Mouse (Mus musculus): ENCODE results near the gene Fam207a.

Gene Fam207a

GRCm38 (mm10) chr10:77515385-77516348 lies at the start of gene Fam207a:
Gene Fam207a (minus strand): TSS chr10:77515785.
- ChIA-PET CTCF (interaction anchor here (0.9 to 2.5 kb wide), 13 partner anchors 9 to 367 kb away, joined by 3 to 18 read pairs (median 5); no protein-coding TSS in a partner anchor), POLR2A (interaction anchor here in 2 of 4 experiments (0.9 to 1.9 kb wide), 5 partner anchors 27 to 106 kb away, joined by 3 to 9 read pairs (median 5); partner anchors contain the start of genes Pttg1ip (in 2 of the 2) and Ube2g2 (in 1 of the 2))

- ChIA-PET CTCF (interaction anchor here in 2 of 4 experiments (1.3 to 2.3 kb wide), 3 partner anchors 16 to 22 kb away, joined by 4 to 24 read pairs (median 16); partner anchors contain the start of gene Pttg1ip (in 1 of the 2)), POLR2A (interaction anchor here in 2 of 4 experiments (0.8 to 4.5 kb wide), 2 partner anchors 16 to 17 kb away, joined by 3 to 30 read pairs; partner anchors contain the start of gene Pttg1ip (in 1 of the 2))
Observed at GRCm38 (mm10) chr10:77565005-77565404, 49.4 kb upstream of the Fam207a start.

- ChIA-PET POLR2A (interaction anchor here in 1 of 4 experiments (0.5 kb wide), 1 partner anchor 851 kb away, joined by 3 read pairs; the partner anchor contains the start of gene Rrp1), CTCF (no interaction called here)
Observed at GRCm38 (mm10) chr10:77561508-77561907, 45.9 kb upstream of the Fam207a start.

- POLR2A ChIA-PET, result interaction anchor here in 2 of 4 experiments (0.5 to 0.8 kb wide), 2 partner anchors 20 to 852 kb away, joined by 3 read pairs; partner anchors contain the start of genes Pttg1ip (in 1 of the 2) and Rrp1 (in 1 of the 2)
- CTCF ChIA-PET, result interaction anchor here in 2 of 4 experiments (0.5 to 0.9 kb wide), 2 partner anchors 12 to 17 kb away, joined by 3 to 5 read pairs; no protein-coding TSS in a partner anchor
Observed at GRCm38 (mm10) chr10:77560830-77561229, 45.2 kb upstream of the Fam207a start.

- POLR2A ChIA-PET, result interaction anchor here in 2 of 4 experiments (0.8 to 1.4 kb wide), 2 partner anchors 12 to 21 kb away, joined by 3 read pairs; partner anchors contain the start of gene Pttg1ip (in 1 of the 2)
- CTCF ChIA-PET, result interaction anchor here in 1 of 4 experiments (0.9 kb wide), 1 partner anchor 12 kb away, joined by 5 read pairs; no protein-coding TSS in a partner anchor
Observed at GRCm38 (mm10) chr10:77560090-77560489, 44.5 kb upstream of the Fam207a start.

GRCm38 (mm10) chr10:77557641-77558040 lies 42.1 kb upstream of the Fam207a start:
- ChIA-PET CTCF (interaction anchor here (0.7 to 2.7 kb wide), 8 partner anchors 9 to 15 kb away, joined by 3 to 11 read pairs (median 5); no protein-coding TSS in a partner anchor), POLR2A (interaction anchor here in 2 of 4 experiments (0.5 to 1.7 kb wide), 3 partner anchors 12 to 43 kb away, joined by 3 to 5 read pairs (median 3); no protein-coding TSS in a partner anchor)

- ChIA-PET CTCF (interaction anchor here in 3 of 4 experiments (1.9 to 2.7 kb wide), 3 partner anchors 10 to 14 kb away, joined by 8 to 11 read pairs (median 11); no protein-coding TSS in a partner anchor), POLR2A (interaction anchor here in 2 of 4 experiments (1.3 to 1.7 kb wide), 2 partner anchors 13 to 24 kb away, joined by 3 to 5 read pairs; no protein-coding TSS in a partner anchor)
Observed at GRCm38 (mm10) chr10:77556631-77557030, 41.0 kb upstream of the Fam207a start.

GRCm38 (mm10) chr10:77554918-77555317 lies 39.3 kb upstream of the Fam207a start:
- CTCF ChIA-PET, result interaction anchor here in 3 of 4 experiments (0.7 to 2.7 kb wide), 8 partner anchors 12 to 329 kb away, joined by 3 to 15 read pairs (median 10); no protein-coding TSS in a partner anchor
- POLR2A ChIA-PET, result interaction anchor here in 2 of 4 experiments (0.6 to 1.1 kb wide), 2 partner anchors 13 to 121 kb away, joined by 4 read pairs; no protein-coding TSS in a partner anchor

- ChIA-PET CTCF (interaction anchor here in 3 of 4 experiments (0.7 to 2.6 kb wide), 6 partner anchors 10 to 19 kb away, joined by 3 to 12 read pairs (median 4); no protein-coding TSS in a partner anchor), POLR2A (interaction anchor here in 2 of 4 experiments (1.4 to 1.5 kb wide), 2 partner anchors 15 to 28 kb away, joined by 5 read pairs; partner anchors contain the start of gene Pttg1ip (in 1 of the 2))
Observed at GRCm38 (mm10) chr10:77553285-77553684, 37.7 kb upstream of the Fam207a start.

GRCm38 (mm10) chr10:77552162-77552561 lies 36.6 kb upstream of the Fam207a start:
- ChIA-PET CTCF (interaction anchor here (0.5 to 2.1 kb wide), 7 partner anchors 8 to 173 kb away, joined by 3 to 9 read pairs (median 4); no protein-coding TSS in a partner anchor), POLR2A (interaction anchor here in 2 of 4 experiments (1.4 to 1.6 kb wide), 3 partner anchors 16 to 30 kb away, joined by 3 to 5 read pairs (median 5); partner anchors contain the start of gene Pttg1ip (in 1 of the 2))

GRCm38 (mm10) chr10:77550874-77551273 lies 35.3 kb upstream of the Fam207a start:
- ChIA-PET POLR2A (interaction anchor here in 2 of 4 experiments (0.6 to 1.6 kb wide), 3 partner anchors 15 to 143 kb away, joined by 3 read pairs; no protein-coding TSS in a partner anchor), CTCF (interaction anchor here in 2 of 4 experiments (0.5 to 2.1 kb wide), 6 partner anchors 8 to 174 kb away, joined by 3 to 9 read pairs (median 4); no protein-coding TSS in a partner anchor)

- CTCF ChIA-PET, result interaction anchor here in 1 of 4 experiments (0.5 kb wide), 1 partner anchor 9 kb away, joined by 3 read pairs; no protein-coding TSS in a partner anchor
- POLR2A ChIA-PET, result no interaction called here
Observed at GRCm38 (mm10) chr10:77548576-77548975, 33.0 kb upstream of the Fam207a start.

- POLR2A ChIA-PET, result interaction anchor here in 1 of 4 experiments (2.1 kb wide), 1 partner anchor 11 kb away, joined by 5 read pairs; no protein-coding TSS in a partner anchor
- CTCF ChIA-PET, result interaction anchor here in 1 of 4 experiments (2.5 kb wide), 1 partner anchor 17 kb away, joined by 13 read pairs; no protein-coding TSS in a partner anchor
Observed at GRCm38 (mm10) chr10:77544916-77545315, 29.3 kb upstream of the Fam207a start.

- CTCF ChIA-PET, result interaction anchor here (0.6 to 2.6 kb wide), 110 partner anchors 8 to 1470 kb away, joined by 3 to 24 read pairs (median 4); partner anchors contain the start of genes Itgb2 (in 2 of the 4), Pttg1ip (in 2 of the 4), Gm19402 (in 1 of the 4) and Gm3285 (in 1 of the 4)
- POLR2A ChIA-PET, result interaction anchor here (0.6 to 2.1 kb wide), 14 partner anchors 9 to 475 kb away, joined by 3 to 7 read pairs (median 4); partner anchors contain the start of genes Itgb2 (in 1 of the 4) and Pttg1ip (in 1 of the 4)
Observed at GRCm38 (mm10) chr10:77543226-77543625, 27.6 kb upstream of the Fam207a start.

- CTCF ChIA-PET, result interaction anchor here (0.8 to 2.6 kb wide), 31 partner anchors 8 to 207 kb away, joined by 3 to 24 read pairs (median 8); partner anchors contain the start of genes Itgb2 (in 1 of the 4) and Pttg1ip (in 1 of the 4)
- POLR2A ChIA-PET, result interaction anchor here in 2 of 4 experiments (0.7 to 1.3 kb wide), 3 partner anchors 12 to 202 kb away, joined by 3 read pairs; partner anchors contain the start of gene Itgb2 (in 1 of the 2)
Observed at GRCm38 (mm10) chr10:77541864-77542666, 26.5 kb upstream of the Fam207a start.

- CTCF ChIA-PET, result interaction anchor here in 2 of 4 experiments (0.6 to 1.0 kb wide), 4 partner anchors 23 to 470 kb away, joined by 3 read pairs; no protein-coding TSS in a partner anchor
- POLR2A ChIA-PET, result interaction anchor here in 2 of 4 experiments (0.5 to 1.2 kb wide), 4 partner anchors 10 to 1832 kb away, joined by 3 to 4 read pairs (median 4); partner anchors contain the start of genes Itgb2 (in 1 of the 2) and Pttg1ip (in 1 of the 2)
Observed at GRCm38 (mm10) chr10:77540576-77541102, 25.1 kb upstream of the Fam207a start.

Measured in embryonic stem cell, embryonic (primary cell).